In the genomic region with DNA sequence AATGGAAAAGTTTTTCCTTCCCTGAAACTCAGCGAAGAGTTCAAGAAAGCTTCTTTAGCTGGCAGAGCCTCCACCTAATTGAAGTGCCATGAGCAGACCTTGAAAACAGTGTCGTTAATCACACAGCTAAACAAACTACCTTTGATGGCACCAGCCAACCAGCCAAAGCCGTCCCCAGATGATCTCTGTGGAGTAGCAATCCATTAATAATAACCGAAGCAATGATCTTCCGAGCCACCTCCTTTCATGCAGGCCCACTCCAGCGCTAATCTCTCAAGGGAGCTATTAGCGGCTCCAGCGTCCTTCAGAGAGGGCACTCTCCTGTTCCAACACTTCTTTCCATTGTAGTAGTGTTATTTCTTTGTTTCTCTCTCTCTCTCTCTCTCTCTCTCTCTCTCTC, we compare ENCODE assay signal across 26 mouse cellular contexts. TPM values are rescaled to one million over a fixed set of nuclear protein-coding genes. Genes with fewer than 3 reads are reported as not detected.
A peak's percentile ranks its signal among the peaks of the same experiment; 100 is the strongest.
DNase-seq lines count a peak whose midpoint lies in the region; ATAC-seq and TF ChIP-seq lines count a peak whose summit lies in the region.
"Had no signal": no experiment of that assay in that cellular context is flagged by ENCODE, and none has a peak within 500 bp of the region (broad histone marks: within the 10 kb centered on the region; RNA-seq: fewer than 3 reads in every experiment).

No protein-coding gene starts in this region.

- TF ChIP-seq POLR2A in brain, embryonic 14.5 days (IDR thresholded peaks at IDR 0.05; ENCODE audit: borderline replicate concordance, extremely low read depth, insufficient read depth, insufficient read length, poor library complexity, severe bottlenecking): no peak

- H3K27ac ChIP-seq in hindbrain, embryonic 14.5 days: no peak overlapping the region
- H3K27ac ChIP-seq in hindbrain, embryonic 12.5 days: no peak overlapping the region
- H3K27ac ChIP-seq in midbrain, embryonic 13.5 days: no peak overlapping the region; the same call in 1 of the 2 replicates
- H3K27ac ChIP-seq: embryonic facial prominence, embryonic 10.5 days; forebrain, embryonic 15.5 days; hindbrain, postnatal 0 days; neural tube, embryonic 12.5 days had no signal

- no peaks in the 10 kb centered on the region for H3K27me3 ChIP-seq in hindbrain, embryonic 14.5 days (ENCODE audit: control insufficient read depth, insufficient read depth, low read length)
- H3K27me3 ChIP-seq in hindbrain, embryonic 12.5 days: no peaks in the 10 kb centered on the region
- no peaks in the 10 kb centered on the region for H3K27me3 ChIP-seq in midbrain, embryonic 13.5 days
- H3K27me3 ChIP-seq: forebrain, embryonic 15.5 days had no signal

- H3K9me3 ChIP-seq in hindbrain, embryonic 14.5 days (ENCODE audit: control insufficient read depth, low read length): no peaks in the 10 kb centered on the region
- no peaks in the 10 kb centered on the region for H3K9me3 ChIP-seq in hindbrain, embryonic 12.5 days (replicated peaks)
- no peaks in the 10 kb centered on the region for H3K9me3 ChIP-seq in midbrain, embryonic 13.5 days
- H3K9me3 ChIP-seq: embryonic facial prominence, embryonic 10.5 days; forebrain, embryonic 15.5 days; neural tube, embryonic 12.5 days had no signal

- ATAC-seq in hindbrain, embryonic 14.5 days (ENCODE audit: low FRiP score): peak; percentile 31; the same call in 1 of the 2 replicates
- ATAC-seq in hindbrain, embryonic 12.5 days (ENCODE audit: low FRiP score): no peak; the same call in 1 of the 2 replicates
- peak; percentile 73 for ATAC-seq in midbrain, embryonic 13.5 days
- ATAC-seq: CD4-positive, CD25-positive, alpha-beta regulatory T cell, adult 4 months; forebrain, embryonic 15.5 days; hindbrain, postnatal 0 days; intestine, embryonic 16.5 days; liver, postnatal 0 days had no signal

- peak; percentile 25 for DNase-seq in adrenal gland, postnatal 14 days
- DNase-seq in adrenal gland, postnatal 4 days (ENCODE audit: low spot score in 2 of 2): no peak
- DNase-seq in hindbrain, embryonic 14.5 days (ENCODE audit: low spot score): no peak
- DNase-seq in brain, embryonic 14.5 days (ENCODE audit: low read depth): peak; percentile 69
- no peak for DNase-seq in frontal cortex, adult 2 months (ENCODE audit: extremely low spot score in 1 of 2, low spot score in 1 of 2)
- no peak for DNase-seq in cerebellum, postnatal 4 days (ENCODE audit: low spot score in 2 of 2)
- DNase-seq: cerebellum, adult 11-12 months; cerebellum, postnatal 14 days; gastrocnemius, postnatal 10 days; heart, adult 18-20 months; heart, postnatal 36 days; kidney, adult 9 months; kidney, postnatal 14 days; layer of hippocampus, postnatal 36 days; liver, postnatal 0 days; lung, postnatal 10 days; thymus, adult 2 months; thymus, postnatal 4 days had no signal

- no peak overlapping the region for H3K4me2 ChIP-seq in hindbrain, embryonic 14.5 days (replicated peaks)
- H3K4me2 ChIP-seq in hindbrain, embryonic 12.5 days (replicated peaks): no peak overlapping the region
- H3K4me2 ChIP-seq in midbrain, embryonic 13.5 days (replicated peaks): 0 out of 2 replicates have a peak overlapping the region, but pooled peaks have one; percentile 10
- H3K4me2 ChIP-seq: forebrain, embryonic 15.5 days; neural tube, embryonic 12.5 days had no signal

- H3K36me3 ChIP-seq in hindbrain, embryonic 14.5 days (replicated peaks; ENCODE audit: control insufficient read depth, insufficient read depth): no peaks in the 10 kb centered on the region
- no peaks in the 10 kb centered on the region for H3K36me3 ChIP-seq in hindbrain, embryonic 12.5 days
- no peaks in the 10 kb centered on the region for H3K36me3 ChIP-seq in midbrain, embryonic 13.5 days
- H3K36me3 ChIP-seq: embryonic facial prominence, embryonic 10.5 days; forebrain, embryonic 15.5 days; neural tube, embryonic 12.5 days had no signal

- H3K4me1 ChIP-seq in hindbrain, embryonic 14.5 days (replicated peaks; ENCODE audit: control insufficient read depth, insufficient read depth, low read length): 0 out of 2 replicates have a peak, but pooled peaks cover 3% of the 10 kb centered on the region
- H3K4me1 ChIP-seq in hindbrain, embryonic 12.5 days: 0 out of 2 replicates have a peak, but pooled peaks cover 3% of the 10 kb centered on the region
- peaks cover 20% of the 10 kb centered on the region for H3K4me1 ChIP-seq in midbrain, embryonic 13.5 days (replicated peaks)
- H3K4me1 ChIP-seq: neural tube, embryonic 12.5 days had no signal

- H3K9ac ChIP-seq in hindbrain, embryonic 14.5 days: no peak overlapping the region
- no peak overlapping the region for H3K9ac ChIP-seq in hindbrain, embryonic 12.5 days
- H3K9ac ChIP-seq in midbrain, embryonic 13.5 days (replicated peaks): no peak overlapping the region
- H3K9ac ChIP-seq: forebrain, embryonic 15.5 days; liver, postnatal 0 days; neural tube, embryonic 12.5 days had no signal

- no peak overlapping the region for H3K4me3 ChIP-seq in hindbrain, embryonic 14.5 days (replicated peaks; ENCODE audit: low read length)
- no peak overlapping the region for H3K4me3 ChIP-seq in hindbrain, embryonic 12.5 days
- H3K4me3 ChIP-seq in midbrain, embryonic 13.5 days (replicated peaks): no peak overlapping the region
- H3K4me3 ChIP-seq: embryonic facial prominence, embryonic 10.5 days; forebrain, embryonic 15.5 days; neural tube, embryonic 12.5 days had no signal

- 36% methylated on average over 8 of the region's 8 CpGs for WGBS in hindbrain, embryonic 14.5 days
- 44% methylated on average over 8 of the region's 8 CpGs for WGBS in hindbrain, embryonic 12.5 days
- WGBS in midbrain, embryonic 13.5 days: 15% methylated on average over 8 of the region's 8 CpGs

- no peak for TF ChIP-seq CTCF in brain, embryonic 14.5 days (IDR thresholded peaks at IDR 0.05; ENCODE audit: borderline replicate concordance, extremely low read depth, insufficient read depth, insufficient read length)

RNA-seq across cellular contexts. Expression of gene Ccdc39, which starts 43.3 kb away (rescaled TPM):
- total RNA-seq in adrenal gland, postnatal 14 days (2021): 0.85 and 1.4 TPM in 2 replicates
- total RNA-seq in adrenal gland, postnatal 4 days (2021): 1 to 10 TPM; 3.0 to 3.4 TPM
- polyA plus RNA-seq in hindbrain, embryonic 14.5 days (2014; fragmentation: Nextera tagmentation; extraction: Ambion mirVana): 16.4 and 17.6 TPM in 2 replicates
- 12.4 and 14.8 TPM in 2 replicates for polyA plus RNA-seq in hindbrain, embryonic 12.5 days (2016; fragmentation: Nextera tagmentation; extraction: Ambion mirVana)
- 30.9 and 32.4 TPM in 2 replicates for polyA plus RNA-seq in brain, embryonic 14.5 days (2012; rRNA removed)
- 13.7 and 14.1 TPM in 2 replicates for polyA plus RNA-seq in midbrain, embryonic 13.5 days (2015; fragmentation: Nextera tagmentation; extraction: Ambion mirVana)
- 45.7 and 52.8 TPM in 2 replicates for polyA plus RNA-seq in frontal cortex, adult 2 months (2012; rRNA removed)

Comparison
In these comparisons a context has a peak if more than half of its experiments do, and no peak if none do; other contexts are left out.
1. DNase-seq: peak in adrenal gland, postnatal 14 days (single experiment) and brain, embryonic 14.5 days (single experiment); none in adrenal gland, postnatal 4 days (0 of 2), hindbrain, embryonic 14.5 days (single experiment), frontal cortex, adult 2 months (0 of 2) and cerebellum, postnatal 4 days (0 of 2).